Mouse (Mus musculus) liver, adult 2 months (tissue): ENCODE results near the gene Guca1a. TPM values are rescaled to one million over a fixed set of nuclear protein-coding genes. Genes with fewer than 3 reads are reported as not detected.

Experiments
- DNase-seq: peaks from one replicate; pipeline ENCODE4 v3.0.0-alpha.2; 2011; ENCODE audit warnings: low read depth, low spot score; ENCODE audit errors: extremely low read depth
- H3K27ac ChIP-seq: fragments of 200-500 bp; replicated peaks from 2 replicates; pipeline ENCODE4 v1.5.1; 2012; ENCODE audit warnings: low read depth, mild to moderate bottlenecking, control low read depth, inconsistent platforms, low read length; ENCODE audit not compliant: insufficient read depth
- H3K27me3 ChIP-seq: fragments of 200-500 bp; 2 replicates; pipeline ENCODE4 v1.6.1; 2012; ENCODE audit warnings: mild to moderate bottlenecking, moderate library complexity, low read length, inconsistent platforms; ENCODE audit not compliant: control insufficient read depth, insufficient read depth
- H3K36me3 ChIP-seq: fragments of 200-500 bp; 2 replicates; pipeline ENCODE4 v1.6.1; 2012; ENCODE audit warnings: low read length, inconsistent platforms; ENCODE audit not compliant: control insufficient read depth, insufficient read depth
- H3K4me1 ChIP-seq: fragments of 200-500 bp; 2 replicates; pipeline ENCODE4 v1.6.1; 2011; ENCODE audit warnings: low read length; ENCODE audit not compliant: control insufficient read depth, insufficient read depth
- H3K4me3 ChIP-seq: fragments of 200-500 bp; 2 replicates; pipeline ENCODE4 v1.5.1; 2011; ENCODE audit warnings: low read depth, mild to moderate bottlenecking, control low read depth, low read length, moderate library complexity; ENCODE audit not compliant: insufficient read depth
- H3K79me2 ChIP-seq: fragments of 200-500 bp; 2 replicates; pipeline ENCODE4 v1.6.1; 2012; ENCODE audit warnings: inconsistent platforms, mild to moderate bottlenecking, low read length, moderate library complexity; ENCODE audit not compliant: control insufficient read depth, insufficient read depth
- H3K9ac ChIP-seq: fragments of 200-500 bp; 2 replicates; pipeline ENCODE4 v1.6.1; 2012; ENCODE audit warnings: low read depth, mild to moderate bottlenecking, control low read depth, inconsistent platforms, low read length
- CTCF ChIP-seq: fragments of 200-500 bp; IDR thresholded peaks from 2 replicates; pipeline ENCODE4 v1.5.1; 2011; ENCODE audit warnings: low read depth, low read length, control low read depth
- POLR2A ChIP-seq: fragments of 200-500 bp; IDR thresholded peaks from 2 replicates; pipeline ENCODE4 v1.6.1; 2011; ENCODE audit warnings: low read length, control low read depth; ENCODE audit not compliant: insufficient read depth; ENCODE audit errors: extremely low read depth
- WGBS: fragments of 180-500 bp; shearing (Covaris S2); methylation state at CpG from one replicate; pipeline ENCODE4 v1.1.7; 2018; 5-methylcytosine and 5-hydroxymethylcytosine counted together
- polyA plus RNA-seq: library from polyadenylated mRNA; depleted of rRNA; stranded (reverse); fragments of >200 nt; gene quantifications from 2 replicates; pipeline ENCODE4 v1.2.3, GENCODE M21; 2012
- total RNA-seq: library from RNA; depleted of rRNA; stranded (reverse); fragments of >200 nt; gene quantifications from 2 replicates; pipeline ENCODE4 v1.2.3, GENCODE M21; 2014

The Guca1a gene
- total and polyA plus RNA-seq, 2 experiments = 0.55 to 2.7 TPM

DNA sequence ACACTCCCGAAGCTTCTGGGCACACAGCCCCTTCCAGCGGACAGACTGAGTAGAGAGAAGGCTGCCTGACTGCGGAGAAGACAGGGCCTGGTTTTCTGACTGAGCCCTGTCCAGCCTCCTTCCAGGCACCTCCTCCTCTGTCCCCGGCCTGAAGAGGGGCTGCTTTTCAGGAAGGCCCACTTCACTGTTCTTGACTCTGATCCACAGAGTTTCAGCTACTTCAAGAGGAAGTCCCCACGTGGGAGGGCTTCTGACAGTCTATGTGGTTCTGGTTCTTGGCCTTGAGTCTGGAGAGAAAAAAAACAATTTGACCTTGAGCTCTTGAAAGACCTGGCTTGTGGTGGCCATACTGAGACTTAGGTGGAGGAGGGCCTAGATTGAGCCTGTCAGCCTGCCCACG is 43.7 kb upstream of the Guca1a start:
- H3K4me1 ChIP-seq = peaks cover 40% of the 10 kb centered on the region
- H3K36me3 ChIP-seq = peaks cover 7% of the 10 kb centered on the region
- no peak for DNase-seq
- peaks cover 62% of the 10 kb centered on the region for H3K79me2 ChIP-seq
- TF ChIP-seq CTCF (no peak), POLR2A (no peak)
- no peak overlapping the region for H3K4me3 ChIP-seq
- H3K27ac ChIP-seq = peak overlapping the region; percentile 35; the same call in 1 of the 2 replicates
- H3K9ac ChIP-seq = no peak overlapping the region
- 57% methylated on average over 6 of the region's 6 CpGs for WGBS
- no peaks in the 10 kb centered on the region for H3K27me3 ChIP-seq

- TF ChIP-seq POLR2A (no peak), CTCF (peak; percentile 22; the same call in 1 of the 2 replicates)
- Histone ChIP-seq H3K4me1 (peaks cover 44% of the 10 kb centered on the region), H3K27ac (peak overlapping the region; percentile 82), H3K36me3 (peaks cover under 1% of the 10 kb centered on the region; the same call in 1 of the 2 replicates), H3K9ac (no peak overlapping the region), H3K27me3 (no peaks in the 10 kb centered on the region), H3K79me2 (peaks cover 61% of the 10 kb centered on the region), H3K4me3 (no peak overlapping the region)
- DNase-seq = peak; percentile 48
- 46% methylated on average over 3 of the region's 3 CpGs for WGBS
These were observed 41.9 kb upstream of the Guca1a start for GRCm38 (mm10) chr17:47442271-47442670.

- no peaks in the 10 kb centered on the region for H3K27me3 ChIP-seq
- TF ChIP-seq CTCF (no peak), POLR2A (no peak)
- peak; percentile 62 for DNase-seq
- 0 out of 2 replicates have a peak overlapping the region, but pooled peaks have one; percentile 1 for H3K9ac ChIP-seq
- no peaks in the 10 kb centered on the region for H3K36me3 ChIP-seq
- H3K4me3 ChIP-seq = no peak overlapping the region
- peaks cover 44% of the 10 kb centered on the region for H3K4me1 ChIP-seq
- H3K27ac ChIP-seq = peak overlapping the region; percentile 82
- WGBS = 59% methylated on average over 19 of the region's 19 CpGs
- peaks cover 57% of the 10 kb centered on the region for H3K79me2 ChIP-seq
These were observed 41.1 kb upstream of the Guca1a start for GRCm38 (mm10) chr17:47441296-47442051.

DNA sequence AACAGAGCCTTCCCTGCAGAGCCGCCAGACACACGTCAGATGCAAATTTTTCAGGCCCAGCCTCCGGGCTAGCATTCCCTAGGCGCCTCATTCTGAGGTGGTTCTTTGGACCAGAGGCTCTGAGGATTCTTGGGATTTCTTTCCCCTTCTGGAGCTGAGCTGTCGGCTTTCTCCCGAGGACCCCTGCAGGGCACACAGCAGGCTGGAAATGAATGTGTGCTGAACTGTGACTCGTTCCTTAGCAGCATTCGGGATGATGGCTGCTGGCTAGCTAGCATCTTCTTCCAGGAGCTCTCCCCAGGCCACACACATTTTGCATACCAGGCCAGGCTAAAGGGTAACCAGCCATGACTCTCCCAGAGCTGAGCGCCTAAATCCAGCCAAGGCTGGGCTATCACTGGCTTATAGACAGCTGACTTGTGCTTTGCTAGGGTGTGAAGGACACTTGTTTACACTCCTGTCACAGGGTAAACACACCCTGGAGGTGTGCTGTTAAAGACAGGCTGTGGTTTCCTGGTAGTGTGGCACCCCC is 40.0 kb upstream of the Guca1a start:
- no peak overlapping the region for H3K4me3 ChIP-seq
- H3K36me3 ChIP-seq = no peaks in the 10 kb centered on the region
- peak overlapping the region; percentile 11 for H3K9ac ChIP-seq
- H3K27ac ChIP-seq = peak overlapping the region; percentile 82
- WGBS = 45% methylated on average over 9 of the region's 9 CpGs
- peaks cover 43% of the 10 kb centered on the region for H3K4me1 ChIP-seq
- DNase-seq = no peak
- H3K27me3 ChIP-seq = no peaks in the 10 kb centered on the region
- TF ChIP-seq CTCF (no peak), POLR2A (no peak)
- peaks cover 49% of the 10 kb centered on the region for H3K79me2 ChIP-seq

- TF ChIP-seq CTCF (no peak), POLR2A (peak; percentile 26; the same call in 1 of the 2 replicates)
- Histone ChIP-seq H3K4me1 (peaks cover 37% of the 10 kb centered on the region), H3K79me2 (peaks cover 44% of the 10 kb centered on the region), H3K27me3 (no peaks in the 10 kb centered on the region), H3K9ac (peak overlapping the region; percentile 32; the same call in 1 of the 2 replicates), H3K36me3 (no peaks in the 10 kb centered on the region), H3K27ac (peak overlapping the region; percentile 98), H3K4me3 (no peak overlapping the region)
- WGBS = 8% methylated on average over 9 of the region's 9 CpGs
- DNase-seq = peak; percentile 97
These were observed 39.1 kb upstream of the Guca1a start for GRCm38 (mm10) chr17:47439396-47440028.
